Mouse (Mus musculus): ENCODE measurements at regions not wholly inside any gene's neighbourhood (a gene's known extent, or its start where the extent isn't known, plus 50 kb on each side); places are given as distances from the start of the nearest gene placed in this dataset.
A peak's percentile ranks its signal among the peaks of the same experiment; 100 is the strongest.
"Not testable (repeated sequence)": the region's sequence is repeated elsewhere in the genome, so short reads cannot be mapped to it uniquely, and the experiment has no call there.

DNA sequence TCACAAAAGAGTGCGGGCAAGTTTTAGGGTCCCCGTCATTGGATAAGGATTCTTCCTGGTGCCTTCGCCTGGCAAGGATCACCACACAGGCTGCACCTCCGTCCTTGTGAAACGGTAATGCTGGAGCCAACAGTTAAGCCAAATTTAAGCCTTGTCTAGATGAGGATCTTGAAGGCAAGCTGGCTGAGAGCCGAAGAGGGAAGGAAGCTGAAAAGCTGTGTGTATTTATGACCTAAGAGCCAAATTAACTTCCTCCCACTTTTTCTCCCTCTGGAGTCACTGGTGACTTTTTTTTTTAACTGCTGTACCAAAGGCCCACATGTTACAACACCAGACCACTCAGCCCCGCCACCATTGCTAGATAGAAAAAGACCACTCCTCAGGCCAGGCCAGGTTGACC is 249.1 kb upstream of the Jarid2 start:
- peak in 1 of 2 experiments; percentile 49 for DNase-seq (ENCODE audit: inconsistent age in 2 of 2, low spot score in 1 of 2)

DNA sequence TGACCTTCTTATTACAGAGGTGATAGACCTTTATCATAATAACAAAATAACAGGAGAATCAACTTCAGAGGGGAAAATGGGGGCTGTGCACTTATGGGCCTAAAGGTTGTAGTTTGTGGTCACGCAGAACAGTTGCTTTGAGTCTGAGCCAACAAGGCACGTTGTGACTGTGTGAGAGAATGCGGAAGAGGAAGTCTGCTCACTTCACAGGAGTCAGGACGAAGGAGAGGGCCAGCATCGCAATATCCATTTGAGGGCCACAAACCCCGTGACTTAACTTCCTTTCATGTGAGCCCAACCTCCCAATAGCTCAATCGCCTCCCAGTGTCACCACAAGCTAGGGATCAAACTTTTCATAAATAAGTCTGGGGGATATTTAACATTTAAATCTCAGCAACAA is 246.6 kb upstream of the Jarid2 start:
- no peak for DNase-seq (ENCODE audit: inconsistent age in 2 of 2, low spot score in 1 of 2)

DNA sequence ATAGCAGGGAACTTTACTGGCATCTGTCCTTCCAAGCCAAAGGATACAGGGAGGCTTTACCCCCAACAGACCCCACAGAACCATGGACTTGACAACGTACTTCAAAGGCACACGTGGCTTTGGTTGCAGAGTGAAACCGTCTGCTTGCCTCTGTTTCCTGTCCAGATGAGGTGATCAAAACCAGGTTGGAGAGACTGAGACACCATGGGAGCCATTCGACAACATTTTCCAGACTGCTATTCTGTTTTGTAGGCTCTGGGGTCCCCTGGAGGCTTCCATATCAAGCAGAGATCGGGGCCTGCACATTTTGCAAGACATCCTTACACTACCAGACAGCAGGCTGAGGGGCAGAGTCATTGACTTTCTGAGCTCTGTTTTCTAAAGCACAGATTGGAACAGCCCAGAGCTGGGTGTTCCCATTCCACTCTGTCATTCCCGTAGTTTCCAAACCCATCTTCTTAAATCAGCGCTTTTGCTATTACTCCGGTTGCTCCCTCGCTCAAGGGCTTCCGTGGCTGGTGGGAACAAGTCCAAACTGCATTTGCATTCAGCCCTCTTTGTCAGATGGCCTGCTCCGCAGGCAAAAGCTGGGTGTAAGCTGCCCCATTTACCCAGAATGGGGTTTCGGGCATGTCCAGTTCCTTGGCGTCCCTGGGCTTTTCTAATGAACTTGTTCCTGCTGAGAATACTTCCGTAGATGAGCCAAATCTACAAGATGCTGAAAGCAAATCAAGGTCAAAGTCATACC is 244.5 kb upstream of the Jarid2 start:
- no peak for DNase-seq (ENCODE audit: inconsistent age in 2 of 2, low spot score in 1 of 2)

DNA sequence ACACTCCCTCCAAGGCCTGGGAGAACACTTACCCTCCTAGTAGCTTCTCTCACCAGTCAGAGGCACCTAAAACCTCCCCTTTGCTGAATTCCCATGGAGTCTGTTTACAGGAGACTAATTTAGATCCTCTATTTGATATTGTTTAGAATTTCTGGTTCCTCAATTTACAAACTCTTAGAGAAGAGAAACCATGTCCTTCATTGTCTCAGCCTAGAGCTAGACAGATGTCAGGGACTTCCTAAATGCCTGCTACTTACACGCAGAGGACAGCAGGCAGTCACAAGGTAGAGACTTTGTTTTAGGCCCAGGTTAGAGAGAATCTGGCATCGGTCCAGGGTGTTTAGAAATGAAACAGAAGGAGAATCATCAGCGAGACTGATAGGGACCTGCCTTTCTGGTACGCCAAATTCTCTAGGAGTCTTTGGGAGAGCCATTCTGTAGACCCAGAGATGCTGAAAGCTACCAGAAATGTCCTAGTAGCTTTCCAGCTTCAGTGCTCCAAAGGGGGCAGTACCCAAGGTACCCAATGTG is 238.3 kb upstream of the Jarid2 start:
- DNase-seq (ENCODE audit: inconsistent age in 2 of 2, low spot score in 1 of 2), result no peak

DNA sequence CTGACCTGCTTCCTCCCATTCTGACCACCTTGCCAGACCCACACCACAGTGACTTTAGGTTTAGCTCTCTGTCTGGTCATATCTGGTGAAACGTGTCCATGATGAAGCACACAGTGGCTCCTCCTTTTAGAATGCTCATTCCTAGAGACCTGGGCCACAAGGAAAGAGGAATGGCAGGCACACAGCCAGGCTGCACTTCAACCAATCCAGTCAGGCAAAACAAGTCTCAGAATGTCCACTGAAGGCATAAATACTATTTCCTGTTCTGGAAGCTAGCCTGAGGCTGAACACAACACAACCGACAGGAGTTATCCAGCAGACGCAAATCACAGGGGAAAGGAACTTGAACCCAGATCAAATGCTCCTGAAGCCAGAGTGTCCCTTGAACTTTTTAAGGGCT is 235.4 kb upstream of the Jarid2 start:
- DNase-seq (ENCODE audit: inconsistent age in 2 of 2, low spot score in 1 of 2), result no peak

DNA sequence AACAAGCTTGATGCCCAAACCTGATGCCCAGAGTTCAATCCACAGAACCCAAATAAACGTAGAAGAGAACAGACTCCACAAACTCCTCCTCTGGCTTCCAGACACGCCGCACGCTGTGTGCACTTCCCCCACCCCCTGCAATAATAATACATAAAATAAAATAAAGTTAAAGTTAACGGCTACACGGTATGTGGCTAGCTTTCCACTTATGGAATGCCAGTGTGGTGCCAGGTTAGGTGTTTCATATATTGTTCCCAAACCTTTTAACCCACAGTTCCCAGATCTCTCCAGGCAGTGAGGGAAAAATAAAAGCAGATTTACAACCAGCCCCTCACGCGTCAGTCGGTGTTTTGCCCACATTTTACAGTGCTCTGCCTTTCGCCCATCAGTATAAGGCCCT is 233.8 kb upstream of the Jarid2 start:
- no peak for DNase-seq (ENCODE audit: inconsistent age in 2 of 2, low spot score in 1 of 2)

DNA sequence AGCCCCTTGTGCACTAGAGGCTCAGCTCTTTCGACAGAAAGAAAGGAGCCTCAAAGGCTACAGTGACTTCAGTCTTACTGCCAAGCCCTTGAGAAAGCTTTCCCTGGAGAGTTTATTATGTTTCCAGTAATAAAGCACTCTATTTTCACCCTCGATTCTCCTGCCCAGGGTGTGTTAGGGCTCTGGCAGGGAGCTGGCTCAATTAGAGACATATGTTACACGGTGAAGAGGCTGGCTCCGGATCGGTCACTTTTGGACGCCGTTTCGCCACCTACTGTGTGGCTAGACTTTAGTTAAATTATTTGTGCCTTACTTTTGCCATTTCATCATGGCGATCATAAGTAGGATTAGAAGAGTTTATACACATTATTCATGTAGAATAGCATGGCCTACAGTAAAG is 232.7 kb upstream of the Jarid2 start:
- no peak for DNase-seq (ENCODE audit: inconsistent age in 2 of 2, low spot score in 1 of 2)

DNA sequence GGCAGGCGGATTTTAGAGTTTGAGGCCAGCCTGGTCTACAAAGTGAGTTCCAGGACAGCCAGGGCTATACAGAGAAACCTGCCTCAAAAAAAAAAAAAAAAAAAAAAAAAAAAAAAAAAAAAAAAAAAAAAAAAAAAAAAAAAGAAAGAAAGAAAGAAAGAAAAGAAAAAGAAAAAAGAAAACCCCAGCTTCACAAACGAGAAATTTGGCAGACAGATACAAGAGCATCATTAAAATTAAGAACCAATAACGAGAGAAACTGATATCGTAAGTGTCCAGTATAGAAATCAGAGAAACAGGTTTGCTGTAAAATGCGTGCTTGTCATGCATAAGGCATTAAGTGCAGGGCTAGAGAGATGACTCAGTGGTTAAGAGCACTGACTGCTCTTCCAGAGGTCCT is 228.4 kb upstream of the Jarid2 start:
- not testable (repeated sequence) for DNase-seq (ENCODE audit: inconsistent age in 2 of 2, low spot score in 1 of 2)

DNA sequence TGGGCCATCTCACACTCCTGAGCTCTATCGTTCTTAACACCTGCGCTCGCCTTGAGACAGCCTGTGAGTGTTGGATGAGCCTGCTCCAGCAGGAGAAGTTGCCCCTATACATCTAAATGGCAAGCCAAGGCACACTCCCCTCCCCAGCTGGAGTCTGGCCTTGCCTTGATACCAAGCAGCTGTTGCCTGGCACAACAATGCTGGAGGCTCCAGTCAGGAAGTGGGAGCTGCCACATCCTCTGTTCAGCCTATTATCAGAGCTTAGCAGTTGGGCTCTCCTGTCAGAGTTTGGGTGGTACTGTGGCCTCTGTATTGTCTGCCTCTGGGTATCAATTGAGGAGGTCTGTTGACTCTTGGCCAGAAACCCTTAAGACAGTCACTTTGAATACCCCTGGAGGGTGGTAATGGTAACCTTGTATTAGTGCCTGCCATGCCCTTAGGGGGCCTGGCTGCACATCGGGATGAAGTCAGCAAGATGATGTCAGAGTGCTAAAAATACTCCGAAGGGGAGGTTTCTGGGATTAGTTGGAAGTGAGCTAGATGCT is 227.4 kb upstream of the Jarid2 start:
- DNase-seq (ENCODE audit: inconsistent age in 2 of 2, low spot score in 1 of 2), result no peak

DNA sequence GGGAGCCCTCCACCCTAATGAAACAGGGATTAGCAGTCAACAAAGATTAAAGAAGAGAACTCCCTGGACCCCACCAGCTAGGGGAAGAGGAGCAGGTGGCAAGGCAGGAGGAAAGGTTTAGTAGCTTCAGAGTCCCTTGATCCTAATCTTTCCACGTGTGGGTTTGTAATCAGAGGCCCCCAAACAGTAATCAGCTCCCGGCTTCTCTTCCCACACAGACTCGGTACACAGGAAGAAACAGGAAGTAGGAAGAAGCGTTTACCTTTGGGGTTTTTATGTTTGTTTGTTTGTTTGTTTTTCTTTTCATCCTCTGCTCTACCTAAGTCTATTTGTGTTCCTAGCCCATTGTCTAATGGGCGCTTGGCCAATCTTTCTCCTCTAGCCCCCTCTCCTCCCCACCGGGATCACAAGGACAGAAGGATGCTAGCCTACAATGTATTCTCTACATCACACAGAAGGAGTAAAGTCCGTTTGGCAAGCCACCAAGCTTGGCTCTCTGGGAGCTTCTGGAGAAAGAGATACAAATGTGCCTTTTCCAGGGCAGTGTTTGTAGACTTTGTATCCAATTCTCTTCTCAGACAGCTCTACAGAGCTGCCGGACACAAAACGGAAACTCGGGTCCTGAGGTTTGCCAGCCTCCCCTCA is 226.5 kb upstream of the Jarid2 start:
- no peak for DNase-seq (ENCODE audit: inconsistent age in 2 of 2, low spot score in 1 of 2)

DNA sequence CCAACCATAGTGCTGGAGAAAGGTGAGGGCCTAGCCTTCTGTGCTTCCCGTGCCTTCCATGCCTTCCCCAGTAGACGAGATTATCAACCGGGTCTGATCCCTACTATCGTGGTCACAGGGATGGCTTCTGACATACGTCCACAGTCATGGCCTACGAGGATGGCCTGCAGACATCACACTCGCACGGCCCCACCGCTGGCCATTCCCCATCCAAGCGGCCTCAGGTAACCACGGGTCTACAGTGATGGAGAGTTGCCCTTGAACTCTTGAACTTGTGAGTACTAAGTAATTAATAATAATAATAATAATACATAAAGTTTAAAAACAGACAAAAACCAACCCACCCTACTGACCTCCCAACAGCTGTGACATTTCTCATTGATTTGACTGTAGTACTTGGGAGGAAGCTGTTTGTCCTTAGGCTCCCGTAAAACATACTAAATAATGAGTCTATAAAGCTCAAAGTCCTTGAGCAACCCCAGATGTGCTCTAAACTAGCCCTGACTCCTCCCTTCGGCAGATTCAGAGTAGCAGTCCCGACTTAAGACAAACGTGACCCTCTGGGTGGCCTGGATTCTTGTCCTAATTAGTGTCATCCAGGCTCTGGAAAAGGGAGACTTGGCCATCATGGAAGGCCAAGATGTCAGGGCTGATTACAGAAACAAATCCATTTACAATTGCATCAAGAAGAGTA is 225.9 kb upstream of the Jarid2 start:
- no peak for DNase-seq (ENCODE audit: inconsistent age in 2 of 2, low spot score in 1 of 2)

DNA sequence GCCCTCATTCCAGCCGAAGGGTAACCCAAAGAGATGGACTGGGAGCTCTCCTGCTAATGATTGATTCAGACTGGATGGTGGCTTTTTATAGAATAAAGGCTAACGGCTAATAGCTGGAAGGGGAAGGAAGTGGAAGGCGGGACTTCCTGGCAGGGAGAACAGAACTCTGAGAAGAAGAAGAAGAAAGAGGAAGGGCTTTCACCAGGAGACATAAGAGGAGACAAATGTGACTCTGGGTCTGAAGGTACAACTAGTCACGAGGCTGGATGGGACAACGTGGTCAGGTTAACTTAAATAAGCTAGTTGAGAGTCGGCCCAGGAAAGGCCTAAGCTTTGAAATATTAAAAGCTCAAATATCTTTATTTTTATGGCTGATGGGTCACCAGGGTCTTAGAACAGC is 224.8 kb upstream of the Jarid2 start:
- no peak for DNase-seq (ENCODE audit: inconsistent age in 2 of 2, low spot score in 1 of 2)

DNA sequence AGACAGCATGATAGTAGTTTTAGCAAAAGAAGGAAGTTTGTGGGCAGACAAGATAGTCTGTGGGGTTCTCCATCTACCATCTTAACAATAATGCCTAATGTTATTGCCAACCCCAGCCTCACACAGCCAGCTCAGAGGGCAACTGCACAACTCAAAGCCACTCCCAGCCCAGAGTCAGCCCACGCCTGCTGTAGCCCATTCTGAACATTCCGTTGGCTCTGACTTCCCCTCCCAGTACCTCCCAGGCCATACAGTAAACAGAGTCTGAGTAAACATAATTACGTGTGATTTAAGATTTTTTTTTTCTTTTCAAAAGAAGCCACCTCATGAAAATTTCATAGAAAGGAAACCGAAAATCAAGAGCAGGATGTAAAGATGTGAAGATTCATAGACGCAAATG is 222.3 kb upstream of the Jarid2 start:
- no peak for DNase-seq (ENCODE audit: inconsistent age in 2 of 2, low spot score in 1 of 2)

DNA sequence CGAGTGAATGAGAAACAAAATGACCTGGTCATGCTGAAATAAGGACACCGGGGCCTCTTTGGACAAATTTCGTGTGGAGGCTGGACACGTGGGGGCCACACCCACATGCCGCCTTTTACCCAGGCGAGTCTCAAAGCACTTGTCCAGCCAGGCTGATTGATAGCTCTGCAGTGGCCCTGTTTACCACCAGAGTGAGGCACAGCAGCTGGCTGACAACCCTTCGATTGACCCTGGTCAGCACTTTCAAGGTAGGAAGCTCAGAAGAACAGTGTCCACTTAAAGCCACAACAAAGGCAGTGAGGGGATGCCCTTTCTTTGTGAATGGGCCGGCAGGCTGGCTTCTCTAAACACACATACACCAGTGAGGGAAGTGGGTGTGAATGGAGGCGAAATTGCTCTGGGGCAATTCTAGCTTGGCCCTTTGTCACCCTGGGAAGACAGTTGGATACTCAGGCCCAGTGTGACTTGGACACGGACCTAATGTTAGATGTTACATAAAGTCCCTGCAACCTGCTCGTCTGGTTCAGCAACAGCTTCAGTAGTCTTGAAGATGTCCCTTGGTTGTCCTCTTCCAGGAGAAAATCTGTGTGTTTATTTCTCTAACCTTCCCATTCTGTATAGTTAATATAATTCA is 219.6 kb upstream of the Jarid2 start:
- peak in 1 of 2 experiments; percentile 69 for DNase-seq (ENCODE audit: inconsistent age in 2 of 2, low spot score in 1 of 2)

DNA sequence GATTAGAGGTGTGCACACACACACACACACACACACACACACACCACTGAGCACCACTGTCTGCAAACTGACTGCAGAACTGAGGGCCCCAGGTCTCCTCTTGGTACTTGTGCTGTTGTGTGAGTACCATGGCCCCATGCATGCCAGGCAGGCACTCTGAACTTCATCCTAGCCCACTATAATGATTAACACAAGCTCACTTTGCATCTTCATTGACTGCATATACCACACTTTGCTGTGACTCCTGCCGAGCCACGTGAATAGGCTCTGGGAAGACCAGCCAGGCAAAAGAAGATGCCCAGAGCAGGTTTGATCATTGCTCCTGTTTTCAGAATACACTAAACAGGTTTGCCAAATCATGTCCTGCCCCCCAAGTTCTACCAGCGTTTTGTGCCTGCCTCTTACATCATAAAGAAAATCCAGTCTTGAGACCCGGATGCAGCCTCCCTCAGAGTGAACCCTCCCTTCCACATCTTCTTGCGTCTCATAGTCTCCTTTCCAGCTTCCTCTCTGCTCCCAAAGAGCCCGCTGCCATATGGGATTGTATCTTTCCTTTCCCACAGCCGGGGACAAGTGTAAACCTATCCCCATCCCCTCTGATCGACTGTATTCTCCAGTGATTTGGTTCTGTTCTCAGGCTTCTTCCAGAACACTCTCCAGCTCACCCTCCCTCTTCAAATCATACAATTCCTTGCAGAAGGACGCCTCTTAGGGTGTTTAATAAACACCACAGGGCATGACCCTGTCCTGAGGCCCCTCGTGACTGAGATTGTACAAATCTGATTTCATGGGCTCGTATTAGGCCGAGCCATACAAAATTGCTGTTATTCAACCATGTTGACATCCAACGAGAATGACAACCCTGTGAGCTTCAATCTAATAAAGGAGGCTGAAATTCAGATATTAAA is 215.6 kb upstream of the Jarid2 start:
- no peak for DNase-seq (ENCODE audit: inconsistent age in 2 of 2, low spot score in 1 of 2)

DNA sequence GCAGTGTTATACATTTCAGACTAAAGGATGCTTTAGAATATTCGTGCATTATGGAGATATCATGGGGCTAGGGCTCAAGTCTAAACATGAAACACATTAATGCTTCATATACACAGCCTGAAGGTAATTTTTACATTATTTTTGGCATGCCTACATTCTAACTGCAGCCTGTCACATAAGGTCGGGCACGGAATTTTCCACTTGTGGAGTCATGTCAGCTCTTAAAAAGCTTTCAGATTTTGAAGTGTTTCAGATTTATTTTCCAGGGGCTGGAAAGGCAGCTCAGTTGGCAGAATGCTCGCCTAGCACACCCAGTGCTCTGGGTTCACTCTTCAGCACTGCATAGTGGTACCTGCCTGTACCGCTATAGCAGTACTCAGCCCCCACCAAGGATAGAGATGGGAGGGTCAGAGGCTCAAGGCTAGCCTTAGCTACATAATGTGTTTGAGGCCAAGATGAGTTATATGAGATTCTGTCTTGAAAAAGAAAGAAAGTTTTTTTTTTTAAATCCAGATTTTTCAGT is 214.6 kb upstream of the Jarid2 start:
- no peak for DNase-seq (ENCODE audit: inconsistent age in 2 of 2, low spot score in 1 of 2)

DNA sequence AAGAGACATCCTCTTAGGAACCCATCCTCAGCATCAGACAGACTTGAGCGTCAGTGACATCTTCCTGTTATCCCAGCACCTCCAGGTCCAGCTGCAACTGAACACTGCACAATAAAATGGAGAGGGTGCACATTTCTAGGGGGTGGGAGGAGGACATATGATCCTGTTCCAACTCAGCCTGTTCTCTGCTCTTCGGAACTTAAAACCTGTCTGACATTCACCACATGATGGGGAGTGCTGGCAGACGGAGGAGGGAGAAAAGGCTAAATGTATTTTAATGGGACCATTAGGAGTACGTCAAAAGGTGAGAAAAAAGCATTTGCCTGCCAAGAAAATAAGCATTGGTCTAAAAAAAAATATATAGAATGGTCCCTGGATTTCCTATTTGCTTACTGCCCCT is 212.4 kb upstream of the Jarid2 start:
- no peak for DNase-seq (ENCODE audit: inconsistent age in 2 of 2, low spot score in 1 of 2)

DNA sequence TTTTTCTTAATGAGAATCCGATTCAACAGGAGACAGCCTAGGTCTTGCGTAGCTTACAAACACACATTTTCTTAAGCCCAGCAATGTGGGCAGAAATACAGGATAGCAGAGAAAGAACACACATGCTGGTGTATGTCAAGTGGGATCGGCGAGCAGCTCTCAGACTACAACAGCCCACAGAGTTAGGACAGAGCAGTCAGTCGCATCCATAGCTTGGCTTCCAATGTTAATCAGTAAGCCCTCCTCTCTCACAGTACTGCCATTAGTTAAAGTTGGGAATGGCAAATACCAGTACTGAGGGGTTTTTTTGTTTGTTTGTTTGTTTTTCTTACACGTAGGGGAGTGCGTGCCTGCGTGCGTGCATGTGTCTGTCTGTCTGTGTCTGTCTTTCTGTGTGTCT is 212.0 kb upstream of the Jarid2 start:
- DNase-seq (ENCODE audit: inconsistent age in 2 of 2, low spot score in 1 of 2), result no peak

DNA sequence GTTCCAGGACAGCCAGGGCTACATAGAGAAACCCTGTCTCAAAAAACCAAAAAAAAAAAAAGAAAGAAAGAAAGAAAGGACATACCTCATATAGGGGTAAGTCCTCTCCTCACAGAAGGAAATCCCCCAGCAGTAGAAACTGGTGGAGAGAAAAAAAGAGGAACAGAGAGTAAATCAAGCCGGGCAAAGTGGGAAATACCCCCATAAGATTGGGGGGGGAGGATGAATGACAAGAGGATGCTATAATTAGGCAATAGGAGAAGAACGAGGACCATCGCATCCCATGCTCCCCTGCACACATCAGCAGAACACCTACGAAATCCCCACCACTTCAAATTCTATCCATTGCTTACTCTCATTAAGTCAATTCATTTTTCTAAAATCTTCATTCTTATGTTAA is 211.1 kb upstream of the Jarid2 start:
- no peak for DNase-seq (ENCODE audit: inconsistent age in 2 of 2, low spot score in 1 of 2)

DNA sequence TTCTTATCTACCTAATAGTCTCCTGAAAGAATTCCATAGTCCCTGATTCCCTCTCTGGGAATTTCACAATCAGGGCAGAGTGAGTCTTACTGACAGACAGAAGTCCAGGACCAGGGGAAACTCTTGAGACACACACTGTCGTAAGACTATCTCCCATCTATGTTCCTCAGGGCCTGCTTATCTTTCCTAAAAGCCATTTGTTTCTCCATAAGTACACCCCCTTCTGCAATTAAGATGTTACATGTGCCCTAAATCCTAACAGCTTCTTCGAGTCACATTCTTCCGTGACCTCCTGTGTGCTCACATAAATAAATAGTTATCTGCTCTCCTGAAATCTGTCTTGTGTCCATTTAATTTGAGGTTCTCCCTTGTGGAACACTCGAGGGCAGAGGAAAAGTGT is 205.8 kb upstream of the Jarid2 start:
- DNase-seq (ENCODE audit: inconsistent age in 2 of 2, low spot score in 1 of 2), result no peak
